In the genomic region with DNA sequence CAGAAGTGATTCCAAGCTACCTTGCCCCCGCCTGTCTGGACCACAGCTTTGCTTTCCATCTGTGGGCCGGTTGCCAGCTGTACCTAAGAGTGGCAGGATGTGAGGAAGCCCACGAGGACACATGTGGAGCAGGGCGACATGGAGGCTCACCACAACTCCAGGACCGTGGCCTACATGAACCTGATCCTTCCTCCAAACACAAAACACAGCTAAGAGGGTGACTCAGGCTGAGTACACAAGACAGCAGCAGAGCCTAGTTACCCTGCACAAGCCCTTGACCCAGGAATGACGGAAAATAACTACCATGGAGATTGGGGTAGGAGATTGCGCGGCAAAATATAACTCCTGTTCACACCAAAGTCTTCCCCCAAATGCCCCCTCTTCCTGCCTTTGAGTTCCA, we compare ENCODE assay signal across 23 mouse cellular contexts. TPM values are rescaled to one million over a fixed set of nuclear protein-coding genes. Genes with fewer than 3 reads are reported as not detected.
DNase-seq lines count a peak whose midpoint lies in the region; ATAC-seq and TF ChIP-seq lines count a peak whose summit lies in the region.
"Had no signal": no experiment of that assay in that cellular context is flagged by ENCODE, and none has a peak within 500 bp of the region (broad histone marks: within the 10 kb centered on the region; RNA-seq: fewer than 3 reads in every experiment).

No protein-coding gene starts in this region.

- H3K4me1 ChIP-seq in heart, embryonic 10.5 days, result peaks cover 77% of the 10 kb centered on the region
- H3K4me1 ChIP-seq in liver, embryonic 11.5 days (replicated peaks; ENCODE audit: control insufficient read depth, insufficient read depth, low read length), result peaks cover 60% of the 10 kb centered on the region
- peaks cover 9% of the 10 kb centered on the region for H3K4me1 ChIP-seq in bone marrow, adult 2 months (ENCODE audit: control insufficient read depth, insufficient read depth, low read length)
- H3K4me1 ChIP-seq in liver, embryonic 14.5 days (replicated peaks; ENCODE audit: control insufficient read depth in 2 of 2, insufficient read depth in 2 of 2, low read length in 1 of 2), result peaks cover 70 to 79% of the 10 kb centered on the region in 2 experiments
- H3K4me1 ChIP-seq: midbrain, embryonic 13.5 days; neural tube, embryonic 13.5 days had no signal

- no peaks in the 10 kb centered on the region for H3K9me3 ChIP-seq in heart, embryonic 10.5 days
- H3K9me3 ChIP-seq in liver, embryonic 11.5 days (ENCODE audit: control insufficient read depth, low read length), result no peaks in the 10 kb centered on the region
- H3K9me3 ChIP-seq in liver, embryonic 14.5 days (ENCODE audit: control insufficient read depth, low read length), result no peaks in the 10 kb centered on the region
- H3K9me3 ChIP-seq: embryonic facial prominence, embryonic 15.5 days; forebrain, embryonic 12.5 days; midbrain, embryonic 13.5 days; neural tube, embryonic 13.5 days had no signal

- no peak for TF ChIP-seq POLR2A in bone marrow, adult 2 months (IDR thresholded peaks at IDR 0.05; ENCODE audit: borderline replicate concordance, control insufficient read depth, low read depth, low read length)

- no peak overlapping the region for H3K4me3 ChIP-seq in heart, embryonic 10.5 days
- peak overlapping the region; percentile 26 for H3K4me3 ChIP-seq in liver, embryonic 11.5 days (ENCODE audit: low read depth, low read length)
- peak overlapping the region; percentile 55 for H3K4me3 ChIP-seq in bone marrow, adult 2 months (replicated peaks; ENCODE audit: control insufficient read depth, low read depth, low read length)
- H3K4me3 ChIP-seq in liver, embryonic 14.5 days (ENCODE audit: insufficient read depth in 1 of 2, low read depth in 2 of 2, low read length in 2 of 2), result peak overlapping the region; percentile 49 to 56
- H3K4me3 ChIP-seq: embryonic facial prominence, embryonic 15.5 days; forebrain, embryonic 12.5 days; midbrain, embryonic 13.5 days; neural tube, embryonic 13.5 days had no signal

- peak overlapping the region; percentile 38 for H3K4me2 ChIP-seq in liver, embryonic 11.5 days
- H3K4me2 ChIP-seq in liver, embryonic 14.5 days (ENCODE audit: low read depth), result peak overlapping the region; percentile 83
- H3K4me2 ChIP-seq: embryonic facial prominence, embryonic 15.5 days; forebrain, embryonic 12.5 days; hindbrain, embryonic 14.5 days; midbrain, embryonic 13.5 days; neural tube, embryonic 13.5 days had no signal

- TF ChIP-seq CTCF in bone marrow, adult 2 months (IDR thresholded peaks at IDR 0.05; ENCODE audit: control insufficient read depth, insufficient read depth, low read length), result no peak
- no peak for TF ChIP-seq CTCF in liver, embryonic 14.5 days (IDR thresholded peaks at IDR 0.05; ENCODE audit: low read depth)

- no peaks in the 10 kb centered on the region for H3K27me3 ChIP-seq in heart, embryonic 10.5 days (ENCODE audit: insufficient read depth, poor library complexity, severe bottlenecking)
- no peaks in the 10 kb centered on the region for H3K27me3 ChIP-seq in liver, embryonic 11.5 days (replicated peaks; ENCODE audit: control insufficient read depth, insufficient read depth, low read length)
- H3K27me3 ChIP-seq in liver, embryonic 14.5 days (ENCODE audit: control insufficient read depth, insufficient read depth, low read length), result no peaks in the 10 kb centered on the region
- H3K27me3 ChIP-seq: embryonic facial prominence, embryonic 15.5 days; forebrain, embryonic 12.5 days; midbrain, embryonic 13.5 days; neural tube, embryonic 13.5 days; Patski had no signal

- peaks cover 15% of the 10 kb centered on the region for H3K36me3 ChIP-seq in heart, embryonic 10.5 days
- no peaks in the 10 kb centered on the region for H3K36me3 ChIP-seq in liver, embryonic 11.5 days (ENCODE audit: control insufficient read depth, insufficient read depth, low read length)
- H3K36me3 ChIP-seq in liver, embryonic 14.5 days (replicated peaks; ENCODE audit: control insufficient read depth, insufficient read depth, low read depth), result no peaks in the 10 kb centered on the region
- H3K36me3 ChIP-seq: forebrain, embryonic 12.5 days; midbrain, embryonic 13.5 days; neural tube, embryonic 13.5 days had no signal

- peak overlapping the region; percentile 78 for H3K27ac ChIP-seq in heart, embryonic 10.5 days
- H3K27ac ChIP-seq in liver, embryonic 11.5 days (ENCODE audit: low read depth, low read length), result peak overlapping the region; percentile 77
- H3K27ac ChIP-seq in bone marrow, adult 2 months (ENCODE audit: control insufficient read depth, insufficient read depth, low read depth, low read length, poor library complexity), result peak overlapping the region; percentile 22
- peak overlapping the region; percentile 95 for H3K27ac ChIP-seq in liver, embryonic 14.5 days
- H3K27ac ChIP-seq: embryonic facial prominence, embryonic 15.5 days; forebrain, embryonic 12.5 days; hindbrain, embryonic 14.5 days; macrophage; midbrain, embryonic 13.5 days; neural tube, embryonic 13.5 days had no signal

- WGBS in heart, embryonic 10.5 days, result 84% methylated on average over 8 of the region's 8 CpGs
- WGBS in liver, embryonic 11.5 days, result 77% methylated on average over 8 of the region's 8 CpGs
- WGBS in bone marrow, adult 2 months, result 61% methylated on average over 8 of the region's 8 CpGs
- 62% methylated on average over 8 of the region's 8 CpGs for WGBS in liver, embryonic 14.5 days (ENCODE audit: insufficient replicate concordance)

- TF ChIP-seq EP300 in liver, embryonic 14.5 days (IDR thresholded peaks at IDR 0.05; ENCODE audit: low read depth), result no peak

- intact Hi-C loops in heart, postnatal 36 days (cut with DNase I), result no loop called here

- no peak for ATAC-seq in liver, embryonic 11.5 days (replicated peaks; ENCODE audit: low FRiP score)
- ATAC-seq in liver, embryonic 14.5 days (ENCODE audit: insufficient read depth), result no peak
- no peak for ATAC-seq in CD4-positive, CD25-positive, alpha-beta regulatory T cell, adult 4 months
- ATAC-seq: midbrain, embryonic 13.5 days; Patski had no signal

- H3K9ac ChIP-seq in liver, embryonic 11.5 days (ENCODE audit: low read depth, low read length), result peak overlapping the region; percentile 59
- H3K9ac ChIP-seq in liver, embryonic 14.5 days (replicated peaks), result peak overlapping the region; percentile 83
- H3K9ac ChIP-seq: embryonic facial prominence, embryonic 15.5 days; forebrain, embryonic 12.5 days; hindbrain, embryonic 14.5 days; midbrain, embryonic 13.5 days; neural tube, embryonic 13.5 days had no signal

- DNase-seq in heart, embryonic 10.5 days (ENCODE audit: low spot score), result no peak
- no peak for DNase-seq in heart, postnatal 36 days
- DNase-seq in liver, embryonic 11.5 days (ENCODE audit: low spot score), result no peak
- no peak for DNase-seq in liver
- DNase-seq in liver, embryonic 14.5 days (ENCODE audit: low read depth in 3 of 3, low spot score in 3 of 3), result no peak
- DNase-seq in thymus, postnatal 10 days (ENCODE audit: low spot score in 2 of 2), result no peak
- DNase-seq: adrenal gland, postnatal 10 days; cerebellum, adult 11 months; cerebellum, postnatal 10 days; gastrocnemius, postnatal 14 days; kidney, adult 9 months; kidney, postnatal 25 days; lung, adult 18-20 months; thymus, postnatal 4 days had no signal

RNA-seq across cellular contexts. Expression of a gene that starts 44.4 kb away (rescaled TPM):
- 66.9 and 119 TPM in 2 replicates for polyA plus RNA-seq in heart, embryonic 10.5 days (2016; fragmentation: Nextera tagmentation; extraction: Ambion mirVana)
- 10 to 100 TPM; 53.7 to 67.6 TPM for total RNA-seq in heart, postnatal 36 days (2021)
- 31.3 and 33.4 TPM in 2 replicates for polyA plus RNA-seq in liver, embryonic 11.5 days (2014; fragmentation: Nextera tagmentation; extraction: Ambion mirVana)
- polyA plus RNA-seq in bone marrow, adult 2 months (2011; ENCODE audit: insufficient read depth, insufficient read length, low replicate concordance, missing spikeins), result 33.0 and 38.7 TPM in 2 replicates
- 13.2 and 17.3 TPM in 2 replicates for polyA plus RNA-seq in liver, embryonic 14.5 days (2012; rRNA removed)
- polyA plus RNA-seq in liver, embryonic 14.5 days (2014; fragmentation: Nextera tagmentation; extraction: Ambion mirVana), result 24.1 and 27.5 TPM in 2 replicates
- not detected for polyA plus RNA-seq in CD4-positive, CD25-positive, alpha-beta regulatory T cell, adult 4 months (2017; shearing (Covaris generic))

Comparison
In these comparisons a context has a peak if more than half of its experiments do, and no peak if none do; other contexts are left out.
1. H3K27ac ChIP-seq: peak in every context shown above with its lines; median percentile 95 in liver, embryonic 14.5 days; 78 in heart, embryonic 10.5 days; 77 in liver, embryonic 11.5 days; 22 in bone marrow, adult 2 months.
2. RNA of a gene that starts 44.4 kb away (polyA plus RNA-seq): 66.9 to 119 TPM in heart, embryonic 10.5 days, 33.0 to 38.7 TPM in bone marrow, adult 2 months, 31.3 to 33.4 TPM in liver, embryonic 11.5 days and 13.2 to 27.5 TPM in liver, embryonic 14.5 days; not detected in CD4-positive, CD25-positive, alpha-beta regulatory T cell, adult 4 months; every median in the first group is over 10 times any median in the second.